ENCODE assay signal across 23 mouse cellular contexts in the genomic region with DNA sequence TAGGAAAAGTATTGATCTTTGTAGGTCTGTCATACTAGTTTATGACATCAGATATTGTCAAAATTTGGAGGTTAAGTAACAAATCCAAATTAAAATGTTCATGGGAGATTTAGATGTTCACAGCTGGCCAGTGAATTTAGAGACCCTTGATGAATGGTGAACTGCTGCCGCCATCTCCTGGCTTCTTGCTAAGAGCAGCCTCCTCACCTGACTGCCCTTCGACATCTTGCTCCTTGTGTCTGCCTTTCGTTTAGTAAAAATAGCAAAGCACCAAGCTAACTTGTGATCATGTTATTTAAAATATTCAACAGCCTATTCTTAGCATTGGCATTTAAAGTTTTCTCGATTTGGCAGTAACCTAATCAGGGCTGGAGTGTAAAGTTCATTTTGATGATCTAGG. TPM values are rescaled to one million over a fixed set of nuclear protein-coding genes. Genes with fewer than 3 reads are reported as not detected.
DNase-seq lines count a peak whose midpoint lies in the region; ATAC-seq and TF ChIP-seq lines count a peak whose summit lies in the region.
"Had no signal": no experiment of that assay in that cellular context is flagged by ENCODE, and none has a peak within 500 bp of the region (broad histone marks: within the 10 kb centered on the region; RNA-seq: fewer than 3 reads in every experiment).

No protein-coding gene starts in this region.

- no peak overlapping the region for H3K27ac ChIP-seq in heart, postnatal 0 days (ENCODE audit: low read depth)
- no peak overlapping the region for H3K27ac ChIP-seq in heart, embryonic 10.5 days
- no peak overlapping the region for H3K27ac ChIP-seq in midbrain, postnatal 0 days (ENCODE audit: low read depth, low read length)
- no peak overlapping the region for H3K27ac ChIP-seq in midbrain, embryonic 10.5 days (replicated peaks)
- H3K27ac ChIP-seq in MEL (ENCODE audit: control insufficient read depth, low read depth, low read length) = no peak overlapping the region
- H3K27ac ChIP-seq in stomach, postnatal 0 days (replicated peaks) = no peak overlapping the region
- no peak overlapping the region for H3K27ac ChIP-seq in forebrain, embryonic 13.5 days
- H3K27ac ChIP-seq: embryonic facial prominence, embryonic 13.5 days had no signal

- no peaks in the 10 kb centered on the region for H3K4me1 ChIP-seq in heart, postnatal 0 days (ENCODE audit: control insufficient read depth, insufficient read depth)
- no peaks in the 10 kb centered on the region for H3K4me1 ChIP-seq in heart, embryonic 10.5 days
- H3K4me1 ChIP-seq in midbrain, postnatal 0 days (ENCODE audit: insufficient read depth, low read length) = no peaks in the 10 kb centered on the region
- H3K4me1 ChIP-seq in midbrain, embryonic 10.5 days = no peaks in the 10 kb centered on the region
- peaks cover 12 to 14% of the 10 kb centered on the region in 2 experiments for H3K4me1 ChIP-seq in MEL (ENCODE audit: control insufficient read depth in 1 of 2, insufficient read depth in 2 of 2, low read length in 2 of 2)
- no peaks in the 10 kb centered on the region for H3K4me1 ChIP-seq in stomach, postnatal 0 days (replicated peaks; ENCODE audit: control insufficient read depth, insufficient read depth)
- H3K4me1 ChIP-seq in forebrain, embryonic 13.5 days = no peaks in the 10 kb centered on the region

- no peaks in the 10 kb centered on the region; the same call in 1 of the 2 replicates for H3K79me2 ChIP-seq in MEL (ENCODE audit: control insufficient read depth, insufficient read depth, low read length, poor library complexity)

- TF ChIP-seq RAD21 in MEL (IDR thresholded peaks at IDR 0.05; ENCODE audit: low read depth, low read length) = peak; percentile 27

- no peak overlapping the region for H3K4me2 ChIP-seq in heart, postnatal 0 days (ENCODE audit: low read depth, low read length)
- H3K4me2 ChIP-seq in midbrain, postnatal 0 days (ENCODE audit: low read depth, low read length, poor library complexity, severe bottlenecking) = no peak overlapping the region
- no peak overlapping the region for H3K4me2 ChIP-seq in stomach, postnatal 0 days (replicated peaks; ENCODE audit: low read depth)
- H3K4me2 ChIP-seq in forebrain, embryonic 13.5 days = no peak overlapping the region
- H3K4me2 ChIP-seq: embryonic facial prominence, embryonic 13.5 days had no signal

- H3K9me3 ChIP-seq in heart, postnatal 0 days (replicated peaks; ENCODE audit: control insufficient read depth, low read length) = no peaks in the 10 kb centered on the region
- H3K9me3 ChIP-seq in heart, embryonic 10.5 days = no peaks in the 10 kb centered on the region
- no peaks in the 10 kb centered on the region for H3K9me3 ChIP-seq in midbrain, postnatal 0 days (ENCODE audit: low read length)
- no peaks in the 10 kb centered on the region for H3K9me3 ChIP-seq in midbrain, embryonic 10.5 days (replicated peaks)
- no peaks in the 10 kb centered on the region for H3K9me3 ChIP-seq in MEL (replicated peaks; ENCODE audit: insufficient read depth, low read length)
- no peaks in the 10 kb centered on the region for H3K9me3 ChIP-seq in stomach, postnatal 0 days (ENCODE audit: control insufficient read depth, low read length)
- H3K9me3 ChIP-seq in forebrain, embryonic 13.5 days (replicated peaks) = no peaks in the 10 kb centered on the region
- H3K9me3 ChIP-seq: embryonic facial prominence, embryonic 13.5 days had no signal

- no peak overlapping the region for H3K4me3 ChIP-seq in heart, postnatal 0 days (ENCODE audit: low read depth, low read length)
- H3K4me3 ChIP-seq in heart, embryonic 10.5 days = no peak overlapping the region
- no peak overlapping the region for H3K4me3 ChIP-seq in midbrain, postnatal 0 days (ENCODE audit: low read depth, low read length)
- H3K4me3 ChIP-seq in midbrain, embryonic 10.5 days = no peak overlapping the region
- H3K4me3 ChIP-seq in MEL (ENCODE audit: control insufficient read depth in 1 of 2, insufficient read depth in 1 of 2, low read depth in 2 of 2, low read length in 2 of 2) = no peak overlapping the region
- no peak overlapping the region for H3K4me3 ChIP-seq in stomach, postnatal 0 days (ENCODE audit: low read depth, low read length)
- H3K4me3 ChIP-seq in forebrain, embryonic 13.5 days = no peak overlapping the region
- H3K4me3 ChIP-seq: embryonic facial prominence, embryonic 13.5 days had no signal

- 36% methylated on average over 4 of the region's 4 CpGs for WGBS in heart, postnatal 0 days
- 62% methylated on average over 4 of the region's 4 CpGs for WGBS in heart, embryonic 10.5 days
- WGBS in midbrain, postnatal 0 days = 84% methylated on average over 4 of the region's 4 CpGs
- WGBS in midbrain, embryonic 10.5 days = 85% methylated on average over 4 of the region's 4 CpGs
- 76% methylated on average over 4 of the region's 4 CpGs for WGBS in stomach, postnatal 0 days
- WGBS in forebrain, embryonic 13.5 days = 82% methylated on average over 4 of the region's 4 CpGs

- DNase-seq in heart, postnatal 0 days (ENCODE audit: low spot score) = no peak
- DNase-seq in heart, embryonic 10.5 days (ENCODE audit: low spot score) = no peak
- DNase-seq in midbrain, postnatal 0 days (ENCODE audit: low spot score) = no peak
- DNase-seq in midbrain, embryonic 10.5 days (ENCODE audit: low spot score) = no peak
- DNase-seq in MEL (ENCODE audit: low read depth, low spot score) = no peak
- DNase-seq in stomach, postnatal 0 days (ENCODE audit: low spot score) = no peak
- DNase-seq: adrenal gland, adult 2 months; adrenal gland, postnatal 25 days; cerebellum, adult 18-20 months; cerebellum, adult 9-11 months; cerebellum, postnatal 36 days; gastrocnemius, postnatal 14 days; kidney, adult 8-10 months had no signal

- H3K27me3 ChIP-seq in heart, postnatal 0 days (ENCODE audit: control insufficient read depth, insufficient read depth, low read length) = no peaks in the 10 kb centered on the region
- H3K27me3 ChIP-seq in heart, embryonic 10.5 days (ENCODE audit: insufficient read depth, poor library complexity, severe bottlenecking) = no peaks in the 10 kb centered on the region
- H3K27me3 ChIP-seq in midbrain, postnatal 0 days (ENCODE audit: insufficient read depth, low read length) = no peaks in the 10 kb centered on the region
- H3K27me3 ChIP-seq in midbrain, embryonic 10.5 days (ENCODE audit: low read depth, poor library complexity, severe bottlenecking) = no peaks in the 10 kb centered on the region
- no peaks in the 10 kb centered on the region for H3K27me3 ChIP-seq in MEL (ENCODE audit: control insufficient read depth in 1 of 2, insufficient read depth in 2 of 2, low read length in 2 of 2)
- no peaks in the 10 kb centered on the region for H3K27me3 ChIP-seq in stomach, postnatal 0 days (ENCODE audit: control insufficient read depth, insufficient read depth, low read length)
- no peaks in the 10 kb centered on the region for H3K27me3 ChIP-seq in forebrain, embryonic 13.5 days
- H3K27me3 ChIP-seq: embryonic facial prominence, embryonic 13.5 days had no signal

- TF ChIP-seq CTCF in heart, postnatal 0 days (IDR thresholded peaks at IDR 0.05; ENCODE audit: low read depth) = 0 out of 2 replicates have a peak, but pooled peaks have one; percentile 22
- 0 out of 2 replicates have a peak, but pooled peaks have one; percentile 17 for TF ChIP-seq CTCF in midbrain, postnatal 0 days (IDR thresholded peaks at IDR 0.05)
- TF ChIP-seq CTCF in MEL (IDR thresholded peaks at IDR 0.05 in 2 of 3, conservative IDR thresholded peaks at IDR 0.05 in 1 of 3; ENCODE audit: control insufficient read depth in 1 of 3, insufficient read depth in 1 of 3, low read depth in 2 of 3, low read length in 3 of 3, poor library complexity in 1 of 3, severe bottlenecking in 1 of 3) = peak in 2 of 3 experiments; percentile 9 to 19; a peak in 2 of 6 replicates
- 0 out of 2 replicates have a peak, but pooled peaks have one; percentile 23 for TF ChIP-seq CTCF in stomach, postnatal 0 days (IDR thresholded peaks at IDR 0.05; ENCODE audit: low read depth)

- TF ChIP-seq EP300 in heart, postnatal 0 days (IDR thresholded peaks at IDR 0.05; ENCODE audit: low read depth) = no peak
- no peak for TF ChIP-seq EP300 in MEL (IDR thresholded peaks at IDR 0.05; ENCODE audit: low read depth in 1 of 2, low read length in 2 of 2)
- TF ChIP-seq EP300 in stomach, postnatal 0 days (optimal IDR thresholded peaks at IDR 0.05) = no peak

- no peaks in the 10 kb centered on the region for H3K36me3 ChIP-seq in heart, postnatal 0 days (replicated peaks; ENCODE audit: control insufficient read depth, insufficient read depth, low read length)
- no peaks in the 10 kb centered on the region for H3K36me3 ChIP-seq in heart, embryonic 10.5 days
- no peaks in the 10 kb centered on the region for H3K36me3 ChIP-seq in midbrain, postnatal 0 days (ENCODE audit: insufficient read depth, low read length)
- H3K36me3 ChIP-seq in midbrain, embryonic 10.5 days = no peaks in the 10 kb centered on the region
- H3K36me3 ChIP-seq in MEL (ENCODE audit: control insufficient read depth in 1 of 2, insufficient read depth in 2 of 2, low read length in 2 of 2) = peaks cover 0 to 23% of the 10 kb centered on the region in 2 experiments; a peak in 2 of 4 replicates
- H3K36me3 ChIP-seq in stomach, postnatal 0 days (ENCODE audit: control insufficient read depth, insufficient read depth, low read length) = no peaks in the 10 kb centered on the region
- H3K36me3 ChIP-seq in forebrain, embryonic 13.5 days (ENCODE audit: poor library complexity, severe bottlenecking) = no peaks in the 10 kb centered on the region
- H3K36me3 ChIP-seq: embryonic facial prominence, embryonic 13.5 days had no signal

- ATAC-seq in heart, postnatal 0 days (ENCODE audit: insufficient read depth, low read depth) = no peak
- no peak for ATAC-seq in midbrain, postnatal 0 days (ENCODE audit: low FRiP score)
- ATAC-seq in stomach, postnatal 0 days (ENCODE audit: low FRiP score, low TSS enrichment) = no peak
- no peak for ATAC-seq in forebrain, embryonic 13.5 days
- ATAC-seq: forebrain, embryonic 14.5 days; hindbrain, embryonic 16.5 days; inflammation-experienced regulatory T-cells, adult 6 months; intestine, postnatal 0 days had no signal

- no peak overlapping the region for H3K9ac ChIP-seq in heart, postnatal 0 days (replicated peaks; ENCODE audit: low read depth, low read length)
- H3K9ac ChIP-seq in midbrain, postnatal 0 days (replicated peaks; ENCODE audit: low read length, poor library complexity, severe bottlenecking) = no peak overlapping the region
- no peak overlapping the region for H3K9ac ChIP-seq in MEL (ENCODE audit: control insufficient read depth, low read depth, low read length, poor library complexity, severe bottlenecking)
- no peak overlapping the region for H3K9ac ChIP-seq in stomach, postnatal 0 days (ENCODE audit: low read length)
- no peak overlapping the region for H3K9ac ChIP-seq in forebrain, embryonic 13.5 days
- H3K9ac ChIP-seq: embryonic facial prominence, embryonic 13.5 days had no signal

- no peak for TF ChIP-seq POLR2A in MEL (IDR thresholded peaks at IDR 0.05; ENCODE audit: control insufficient read depth in 1 of 2, insufficient read depth in 1 of 2, low read depth in 1 of 2, low read length in 2 of 2, poor library complexity in 1 of 2)

RNA-seq across cellular contexts. Expression of a gene that starts 15.0 kb away (rescaled TPM):
- total RNA-seq in heart, postnatal 0 days (2014; rRNA removed; ENCODE audit: low replicate concordance) = 22.8 and 27.2 TPM in 2 replicates
- 8.0 and 8.8 TPM in 2 replicates for polyA plus RNA-seq in heart, postnatal 0 days (2015; fragmentation: Nextera tagmentation; extraction: Ambion mirVana)
- 7.4 and 8.1 TPM in 2 replicates for polyA plus RNA-seq in heart, embryonic 10.5 days (2016; fragmentation: Nextera tagmentation; extraction: Ambion mirVana)
- 20.4 and 23.5 TPM in 2 replicates for total RNA-seq in midbrain, postnatal 0 days (2014; rRNA removed)
- polyA plus RNA-seq in midbrain, postnatal 0 days (2015; fragmentation: Nextera tagmentation; extraction: Ambion mirVana) = 7.5 and 7.7 TPM in 2 replicates
- polyA plus RNA-seq in midbrain, embryonic 10.5 days (2016; fragmentation: Nextera tagmentation; extraction: Ambion mirVana) = 8.7 and 9.4 TPM in 2 replicates
- 13.6 and 16.4 TPM in 2 replicates for total RNA-seq in MEL (2012; rRNA removed)
- 10 to 100 TPM in 1 of 2 experiments, not detected in 1; 11.9 TPM for polyA plus RNA-seq in MEL (2012; ENCODE audit: insufficient read depth in 1 of 2, insufficient read length in 2 of 2, low read depth in 1 of 2, low replicate concordance in 2 of 2, missing spikeins in 1 of 2)
- 5.1 and 5.3 TPM in 2 replicates for polyA plus RNA-seq in stomach, postnatal 0 days (2015; fragmentation: Nextera tagmentation; extraction: Ambion mirVana)
- polyA plus RNA-seq in forebrain, embryonic 13.5 days (2015; fragmentation: Nextera tagmentation; extraction: Ambion mirVana) = 10.9 TPM in 2 replicates

RNA-seq across cellular contexts. Expression of a gene that starts 52.6 kb away (rescaled TPM):
- total RNA-seq in heart, postnatal 0 days (2014; rRNA removed; ENCODE audit: low replicate concordance) = not detected in 2 replicates
- not detected in 2 replicates for polyA plus RNA-seq in heart, postnatal 0 days (2015; fragmentation: Nextera tagmentation; extraction: Ambion mirVana)
- not detected in 2 replicates for polyA plus RNA-seq in heart, embryonic 10.5 days (2016; fragmentation: Nextera tagmentation; extraction: Ambion mirVana)
- total RNA-seq in midbrain, postnatal 0 days (2014; rRNA removed) = not detected in 2 replicates
- polyA plus RNA-seq in midbrain, postnatal 0 days (2015; fragmentation: Nextera tagmentation; extraction: Ambion mirVana) = not detected in 2 replicates
- polyA plus RNA-seq in midbrain, embryonic 10.5 days (2016; fragmentation: Nextera tagmentation; extraction: Ambion mirVana) = not detected in 2 replicates
- total RNA-seq in MEL (2012; rRNA removed) = not detected in 2 replicates
- not detected for polyA plus RNA-seq in MEL (2012; ENCODE audit: insufficient read depth in 1 of 2, insufficient read length in 2 of 2, low read depth in 1 of 2, low replicate concordance in 2 of 2, missing spikeins in 1 of 2)
- polyA plus RNA-seq in stomach, postnatal 0 days (2015; fragmentation: Nextera tagmentation; extraction: Ambion mirVana) = 0.06 TPM in 1 of 2 replicates, not detected in the other
- not detected in 2 replicates for polyA plus RNA-seq in forebrain, embryonic 13.5 days (2015; fragmentation: Nextera tagmentation; extraction: Ambion mirVana)
- total RNA-seq: adrenal gland, adult 2 months; adrenal gland, postnatal 25 days; gastrocnemius, postnatal 14 days; heart, adult 18-20 months; heart, postnatal 25 days had no signal
- polyA plus RNA-seq: adrenal gland, adult 2 months; embryonic facial prominence, embryonic 13.5 days; forebrain, embryonic 14.5 days; heart, embryonic 14.5 days; hindbrain, embryonic 11.5 days; hindbrain, embryonic 16.5 days; inflammation-experienced regulatory T-cells, adult 6 months; intestine, postnatal 0 days had no signal
